Mouse (Mus musculus) brown adipose tissue, adult 24 weeks (tissue): ENCODE data around the gene Hsf4. TPM values are rescaled to one million over a fixed set of nuclear protein-coding genes. Genes with fewer than 3 reads are reported as not detected.
"Not testable (repeated sequence)": the region's sequence is repeated elsewhere in the genome, so short reads cannot be mapped to it uniquely, and the experiment has no call there.

Experiments used
- H3K27ac ChIP-seq: fragments of 200-500 bp; replicated peaks from 2 replicates; pipeline ENCODE4 v1.5.1; 2012; ENCODE audit warnings: low read depth, mild to moderate bottlenecking, low read length
- H3K4me1 ChIP-seq: fragments of 200-500 bp; 2 replicates; pipeline ENCODE4 v1.6.1; 2012; ENCODE audit warnings: low read length, mixed read lengths; ENCODE audit not compliant: control insufficient read depth, insufficient read depth, insufficient read length
- H3K4me3 ChIP-seq: fragments of 200-500 bp; 2 replicates; pipeline ENCODE4 v1.5.1; 2012; ENCODE audit warnings: low read depth, mild to moderate bottlenecking, low read length, moderate library complexity; ENCODE audit not compliant: insufficient read depth
- polyA plus RNA-seq: library from polyadenylated mRNA; stranded (reverse); fragments of >200 nt; gene quantifications from 2 replicates; pipeline ENCODE4 v1.2.4, GENCODE M21; 2012; ENCODE audit not compliant: missing spikeins, insufficient read depth, insufficient read length

The Hsf4 gene
- polyA plus RNA-seq: 5.0 and 6.9 TPM in 2 replicates

- Histone ChIP-seq H3K4me1 (peaks cover 5% of the 10 kb centered on the region; the same call in 1 of the 2 replicates), H3K27ac (peak within 1 kb of the TSS; percentile 37; the same call in 1 of the 2 replicates), H3K4me3 (peak within 1 kb of the TSS; percentile 64)
Observed at GRCm38 (mm10) chr8:105269461-105269947, at the start of gene Hsf4. Gene Hsf4 (plus strand): TSS chr8:105269801.

GRCm38 (mm10) chr8:105223850-105224249 lies 45.8 kb upstream of the Hsf4 start:
- Histone ChIP-seq H3K4me3 (no peak overlapping the region), H3K27ac (no peak overlapping the region), H3K4me1 (peaks cover 6% of the 10 kb centered on the region; the same call in 1 of the 2 replicates)

- Histone ChIP-seq H3K4me3 (peak within 1 kb of the TSS; percentile 86), H3K27ac (peak within 1 kb of the TSS; percentile 63), H3K4me1 (peaks cover 6% of the 10 kb centered on the region; the same call in 1 of the 2 replicates)
Observed at GRCm38 (mm10) chr8:105224413-105225271, 45.0 kb upstream of the Hsf4 start, which contains the start of gene D230025D16Rik. Gene D230025D16Rik (plus strand): TSS chr8:105225145.

- Histone ChIP-seq H3K27ac (peak overlapping the region; percentile 63), H3K4me3 (peak overlapping the region; percentile 86), H3K4me1 (peaks cover 6% of the 10 kb centered on the region; the same call in 1 of the 2 replicates)
Observed at GRCm38 (mm10) chr8:105225272-105225593, 44.4 kb upstream of the Hsf4 start.

- Histone ChIP-seq H3K27ac (peak overlapping the region; percentile 63; the same call in 1 of the 2 replicates), H3K4me1 (peaks cover 6% of the 10 kb centered on the region; the same call in 1 of the 2 replicates), H3K4me3 (peak overlapping the region; percentile 86)
Observed at GRCm38 (mm10) chr8:105225917-105226316, 43.7 kb upstream of the Hsf4 start.

- H3K4me3 ChIP-seq: no peak overlapping the region
- no peaks in the 10 kb centered on the region for H3K4me1 ChIP-seq
- H3K27ac ChIP-seq: no peak overlapping the region
Observed at GRCm38 (mm10) chr8:105231503-105232320, 37.9 kb upstream of the Hsf4 start.

- H3K4me3 ChIP-seq, H3K4me1 ChIP-seq, H3K27ac ChIP-seq: not testable (repeated sequence)
Observed at GRCm38 (mm10) chr8:105232321-105232693, 37.3 kb upstream of the Hsf4 start.

- Histone ChIP-seq H3K27ac (no peak overlapping the region), H3K4me1 (no peaks in the 10 kb centered on the region), H3K4me3 (no peak overlapping the region)
Observed at GRCm38 (mm10) chr8:105233126-105233935, 36.3 kb upstream of the Hsf4 start.

- no peak overlapping the region for H3K4me3 ChIP-seq
- H3K4me1 ChIP-seq: no peaks in the 10 kb centered on the region
- no peak overlapping the region for H3K27ac ChIP-seq
Observed at GRCm38 (mm10) chr8:105235206-105235605, 34.4 kb upstream of the Hsf4 start.

- H3K4me1 ChIP-seq: no peaks in the 10 kb centered on the region
- no peak overlapping the region for H3K27ac ChIP-seq
- no peak overlapping the region for H3K4me3 ChIP-seq
Observed at GRCm38 (mm10) chr8:105237442-105238142, 32.0 kb upstream of the Hsf4 start.

- Histone ChIP-seq H3K27ac (no peak overlapping the region), H3K4me3 (no peak overlapping the region), H3K4me1 (no peaks in the 10 kb centered on the region)
Observed at GRCm38 (mm10) chr8:105241016-105241415, 28.6 kb upstream of the Hsf4 start.

- Histone ChIP-seq H3K27ac (no peak overlapping the region), H3K4me1 (no peaks in the 10 kb centered on the region; the same call in 1 of the 2 replicates), H3K4me3 (no peak overlapping the region)
Observed at GRCm38 (mm10) chr8:105251954-105252353, 17.6 kb upstream of the Hsf4 start.

GRCm38 (mm10) chr8:105252680-105253537 lies 16.7 kb upstream of the Hsf4 start:
- H3K4me1 ChIP-seq: no peaks in the 10 kb centered on the region; the same call in 1 of the 2 replicates
- H3K4me3 ChIP-seq: no peak overlapping the region
- H3K27ac ChIP-seq: no peak overlapping the region
